Mouse (Mus musculus) B cell, adult 67 days (primary cell): ENCODE results near the gene Akr1c13. TPM values are rescaled to one million over a fixed set of nuclear protein-coding genes. Genes with fewer than 3 reads are reported as not detected.

ENCODE experiments used
- total RNA-seq, 2 experiments: library from RNA; stranded (reverse); gene quantifications; 4 replicates each; pipeline ENCODE4 v1.2.4; 2023

Akr1c13 gene
- total RNA-seq: under 1 TPM; 0.44 to 0.98 TPM

DNA sequence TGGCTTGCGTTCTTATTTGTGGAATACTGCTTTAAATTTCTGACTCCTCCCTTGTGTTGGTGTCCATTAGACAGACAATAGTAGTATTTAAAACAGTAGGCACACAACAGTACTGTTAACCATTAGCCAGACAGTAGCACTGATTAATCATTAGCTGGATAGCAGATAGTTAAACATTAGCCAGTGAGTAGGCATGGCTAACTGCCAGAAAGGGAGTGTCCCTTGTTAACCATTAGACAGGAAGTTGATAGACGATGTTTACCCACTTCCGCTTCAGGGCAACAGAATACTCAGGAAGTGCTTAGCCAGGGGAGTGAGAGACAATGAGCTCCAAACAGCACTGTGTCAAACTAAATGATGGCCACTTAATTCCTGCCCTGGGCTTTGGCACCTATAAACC, at the start of gene Akr1c13:
Gene Akr1c13 (plus strand): TSS at position 247 of the 400 bp plus-strand sequence.

DNA sequence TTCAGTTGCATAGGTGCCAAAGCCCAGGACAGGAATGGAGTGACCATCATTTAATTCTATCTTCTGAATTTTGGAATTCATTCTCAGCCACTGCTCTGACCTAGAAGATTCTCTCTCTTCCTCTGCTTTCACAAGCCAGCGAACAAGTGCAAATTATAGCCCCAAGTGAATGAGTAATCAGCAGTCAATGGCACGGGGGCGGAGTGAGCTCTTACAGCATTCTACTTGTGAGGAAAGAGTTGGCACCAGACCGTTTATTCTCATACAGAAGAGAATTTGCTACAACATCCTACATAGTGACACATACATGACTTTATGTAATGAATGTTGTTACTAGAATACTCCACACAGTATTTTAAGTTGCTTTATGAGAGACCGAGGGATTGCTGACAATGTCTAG, 40.4 kb upstream of the Akr1c13 start, which contains the start of gene Akr1c18:
Gene Akr1c18 (minus strand): TSS at position 137 of the 400 bp plus-strand sequence.

GRCm38 (mm10) chr13:4228441-4228840, 37.5 kb downstream of the Akr1c13 start, which contains the start of gene Akr1c19:
Akr1c19 (plus strand) TSS chr13:4228700.

Other genes with a start within 250 kb of the Akr1c13 start
- gene Ucn3, start 245.8 kb upstream of the Akr1c13 start, total RNA-seq: not detected
- not detected for gene Akr1c14, start 142.1 kb upstream of the Akr1c13 start, total RNA-seq
- gene Akr1c18, start 40.5 kb upstream of the Akr1c13 start, total RNA-seq: not detected
- not detected for gene Akr1c19, start 37.5 kb downstream of the Akr1c13 start, total RNA-seq
- not detected for gene Akr1c12, start 88.3 kb downstream of the Akr1c13 start, total RNA-seq
- not detected for gene Akr1c6, start 243.2 kb downstream of the Akr1c13 start, total RNA-seq